Mouse (Mus musculus) layer of hippocampus, adult 8-10 months (tissue): ENCODE measurements around the gene Pdcd1lg2. TPM values are rescaled to one million over a fixed set of nuclear protein-coding genes. Genes with fewer than 3 reads are reported as not detected.

ENCODE experiments used
- DNase-seq, 2 experiments: peaks; one replicate each; pipeline ENCODE4 v3.0.0; 2022; ENCODE audit warnings: low spot score in 2 of 2
- total RNA-seq, 4 experiments: library from RNA; stranded (reverse); gene quantifications; 2 replicates each; pipeline ENCODE4 v1.2.4; 2022

Pdcd1lg2 gene
- total RNA-seq, 4 experiments from 2014 or later = 0.27 to 0.37 TPM; not detected in 2

GRCm38 (mm10) chr19:29418661-29419115, 8.0 kb downstream of the Pdcd1lg2 start:
- DNase-seq = no peak

- DNase-seq = no peak
These were observed 8.8 kb downstream of the Pdcd1lg2 start for GRCm38 (mm10) chr19:29419506-29419905.

- DNase-seq = no peak
These were observed 9.2 kb downstream of the Pdcd1lg2 start for GRCm38 (mm10) chr19:29419946-29420345.

GRCm38 (mm10) chr19:29420397-29420796, 9.7 kb downstream of the Pdcd1lg2 start:
- no peak for DNase-seq

GRCm38 (mm10) chr19:29422013-29422645, 11.4 kb downstream of the Pdcd1lg2 start:
- DNase-seq = no peak

GRCm38 (mm10) chr19:29422796-29423195, 12.1 kb downstream of the Pdcd1lg2 start:
- DNase-seq = no peak

GRCm38 (mm10) chr19:29430516-29430915, 19.8 kb downstream of the Pdcd1lg2 start:
- DNase-seq = no peak

GRCm38 (mm10) chr19:29430953-29431352, 20.2 kb downstream of the Pdcd1lg2 start:
- DNase-seq = no peak

GRCm38 (mm10) chr19:29436793-29437479, 26.2 kb downstream of the Pdcd1lg2 start:
- no peak for DNase-seq

- DNase-seq = no peak
These were observed 27.1 kb downstream of the Pdcd1lg2 start for GRCm38 (mm10) chr19:29437849-29438248.

- no peak for DNase-seq
These were observed 28.5 kb downstream of the Pdcd1lg2 start for GRCm38 (mm10) chr19:29439242-29439641.

- no peak for DNase-seq
These were observed 31.8 kb downstream of the Pdcd1lg2 start for GRCm38 (mm10) chr19:29442492-29442891.

- no peak for DNase-seq
These were observed 33.6 kb downstream of the Pdcd1lg2 start for GRCm38 (mm10) chr19:29444364-29444763.

- no peak for DNase-seq
These were observed 37.7 kb downstream of the Pdcd1lg2 start for GRCm38 (mm10) chr19:29448373-29448772.

- DNase-seq = no peak
These were observed 39.7 kb downstream of the Pdcd1lg2 start for GRCm38 (mm10) chr19:29450376-29450775.

- DNase-seq = no peak
These were observed 43.5 kb downstream of the Pdcd1lg2 start for GRCm38 (mm10) chr19:29454141-29454601.

- DNase-seq = no peak
These were observed 44.4 kb downstream of the Pdcd1lg2 start for GRCm38 (mm10) chr19:29455156-29455555.

GRCm38 (mm10) chr19:29457982-29458381, 47.3 kb downstream of the Pdcd1lg2 start:
- DNase-seq = no peak

GRCm38 (mm10) chr19:29462462-29462861, 51.7 kb downstream of the Pdcd1lg2 start:
- DNase-seq = no peak

GRCm38 (mm10) chr19:29463645-29464395, 53.1 kb downstream of the Pdcd1lg2 start:
- no peak for DNase-seq

- DNase-seq = no peak
These were observed 56.1 kb downstream of the Pdcd1lg2 start for GRCm38 (mm10) chr19:29466819-29467218.
